Mouse (Mus musculus) forebrain, embryonic 11.5 days (tissue): ENCODE data around the gene Btbd35f11. TPM values are rescaled to one million over a fixed set of nuclear protein-coding genes. Genes with fewer than 3 reads are reported as not detected.
"Not testable (repeated sequence)": the region's sequence is repeated elsewhere in the genome, so short reads cannot be mapped to it uniquely, and the experiment has no call there.

Source experiments
- ATAC-seq: fragments of 200-750 bp; cut with Nextera tagmentation; replicated peaks from 2 replicates; pipeline ENCODE4 v1.8.0; 2017; ENCODE audit warnings: moderate TSS enrichment; ENCODE audit not compliant: low FRiP score
- DNase-seq: peaks from one replicate; pipeline ENCODE4 v3.0.0-alpha.2; 2017; ENCODE audit warnings: low spot score
- H3K27ac ChIP-seq: fragments of 300-500 bp; sonication (generic); 2 replicates; pipeline ENCODE4 v1.5.1; 2014; ENCODE audit warnings: low read depth, low read length
- H3K27me3 ChIP-seq: fragments of 300-500 bp; sonication (generic); 2 replicates; pipeline ENCODE4 v1.6.1; 2014; ENCODE audit warnings: mild to moderate bottlenecking, low read length, mixed read lengths; ENCODE audit not compliant: control insufficient read depth, insufficient read depth
- H3K36me3 ChIP-seq: fragments of 300-500 bp; sonication (generic); 2 replicates; pipeline ENCODE4 v1.6.1; 2014; ENCODE audit warnings: mild to moderate bottlenecking, low read length, moderate library complexity, mixed read lengths; ENCODE audit not compliant: control insufficient read depth, insufficient read depth
- H3K4me1 ChIP-seq: fragments of 300-500 bp; sonication (generic); replicated peaks from 2 replicates; pipeline ENCODE4 v1.6.1; 2014; ENCODE audit warnings: low read length, mixed read lengths; ENCODE audit not compliant: control insufficient read depth, insufficient read depth
- H3K4me2 ChIP-seq: fragments of 300-500 bp; sonication (generic); 2 replicates; pipeline ENCODE4 v1.6.1; 2014; ENCODE audit warnings: low read depth, mild to moderate bottlenecking, low read length, moderate library complexity, mixed read lengths; ENCODE audit not compliant: severe bottlenecking
- H3K4me3 ChIP-seq: fragments of 300-500 bp; sonication (generic); 2 replicates; pipeline ENCODE4 v1.5.1; 2014; ENCODE audit warnings: low read depth, low read length
- H3K9ac ChIP-seq: fragments of 300-500 bp; sonication (generic); 2 replicates; pipeline ENCODE4 v1.6.1; 2014; ENCODE audit warnings: low read length
- H3K9me3 ChIP-seq: fragments of 300-500 bp; sonication (generic); 2 replicates; pipeline ENCODE4 v1.6.1; 2016; ENCODE audit warnings: low read length, mixed read lengths; ENCODE audit not compliant: control insufficient read depth
- WGBS: fragments of 180-500 bp; shearing (Covaris S2); extraction: QIAGEN DNeasy Blood & Tissue Kit; methylation state at CpG from one replicate; pipeline ENCODE4 v1.1.7; 2014; 5-methylcytosine and 5-hydroxymethylcytosine counted together
- polyA plus RNA-seq: library from polyadenylated mRNA; unstranded; fragments of >200 nt; fragmentation: Nextera tagmentation; extraction: Ambion mirVana; gene quantifications from 2 replicates; pipeline ENCODE4 v1.2.1, GENCODE M21; 2014

Btbd35f11 gene
- not detected in 2 replicates for polyA plus RNA-seq

DNA sequence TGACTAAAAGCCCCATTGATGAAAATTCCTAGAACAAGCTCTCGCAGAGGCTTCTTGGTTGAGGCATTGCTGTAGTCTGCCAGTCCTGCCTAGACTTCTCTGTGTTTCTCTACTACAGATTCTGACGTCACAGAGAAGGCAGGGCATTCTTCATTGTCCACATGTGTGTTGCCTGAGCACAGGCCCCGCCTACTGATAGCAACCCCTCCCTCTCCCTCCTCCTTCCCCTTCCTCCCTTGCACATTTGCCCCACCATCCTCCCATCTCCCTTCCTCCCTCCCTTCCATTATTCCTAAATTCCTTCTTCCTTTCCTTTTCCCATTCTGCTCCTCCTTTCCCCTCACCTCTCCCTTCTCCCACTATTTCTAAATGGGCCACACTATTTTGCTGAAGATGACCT is at the start of gene Btbd35f11:
TSS of gene Btbd35f11 (minus strand) at position 101 of the 400 bp plus-strand sequence.
- WGBS, result 64% methylated on average over 1 of the region's 3 CpGs
- H3K9ac ChIP-seq, H3K4me3 ChIP-seq, H3K9me3 ChIP-seq, H3K4me2 ChIP-seq, ATAC-seq, H3K36me3 ChIP-seq, H3K4me1 ChIP-seq, H3K27ac ChIP-seq, DNase-seq, H3K27me3 ChIP-seq: not testable (repeated sequence)

DNA sequence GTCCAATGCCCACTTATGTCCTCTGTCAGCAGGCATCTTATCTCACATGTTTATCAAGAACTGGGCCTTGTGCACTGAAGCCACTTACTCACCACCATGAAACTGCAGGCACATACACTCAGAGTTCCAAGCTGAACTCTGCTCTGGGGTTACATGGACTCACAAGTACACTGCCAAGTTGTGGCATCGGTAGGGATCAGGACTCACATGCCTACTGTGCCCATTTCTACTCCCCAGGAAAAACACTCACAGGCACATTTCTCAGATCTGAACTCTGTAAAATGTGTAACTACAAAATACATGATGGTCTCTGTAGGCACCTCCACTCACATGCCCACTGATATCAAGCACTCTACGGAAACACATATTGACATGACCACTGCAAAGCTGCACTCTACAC is 33.5 kb downstream of the Btbd35f11 start:
- not testable (repeated sequence) for ATAC-seq, H3K4me3 ChIP-seq, H3K27ac ChIP-seq, H3K27me3 ChIP-seq, H3K9ac ChIP-seq, DNase-seq, H3K36me3 ChIP-seq, H3K9me3 ChIP-seq, H3K4me1 ChIP-seq, H3K4me2 ChIP-seq
- WGBS, result 100% methylated on average over 1 of the region's 2 CpGs

Other genes with a start within 250 kb of the Btbd35f11 start
- gene Btbd35f24, start 247.9 kb downstream of the Btbd35f11 start, polyA plus RNA-seq, result not detected in 2 replicates